Mouse (Mus musculus): ENCODE data around the gene Prkar2b.

DNA sequence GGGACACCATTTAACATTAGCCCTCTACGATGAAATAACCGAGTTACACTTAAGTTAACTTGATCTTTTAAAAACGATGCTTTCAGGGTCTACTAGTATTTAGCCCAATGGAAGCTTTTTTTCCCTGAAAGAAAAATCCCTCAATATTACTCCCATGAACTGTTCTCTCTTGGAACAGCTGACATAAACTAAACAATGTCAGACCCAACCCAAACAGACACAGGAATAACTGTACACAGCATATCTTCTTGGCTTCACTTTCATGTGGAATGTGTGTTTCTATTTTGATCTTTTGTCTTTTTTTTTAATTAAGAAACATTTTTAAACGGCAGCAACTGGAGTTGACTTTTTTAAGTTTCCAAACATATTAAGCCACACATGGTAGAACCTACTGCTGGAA lies 8.2 kb downstream of the Prkar2b start:
- TF ChIP-seq CTCF (IDR thresholded peaks at IDR 0.05; ENCODE audit: borderline replicate concordance, control insufficient read depth, extremely low read depth, insufficient read depth, low read length, poor library complexity): no peak
- TF ChIP-seq POLR2A (IDR thresholded peaks at IDR 0.05; ENCODE audit: control insufficient read depth, extremely low read depth, insufficient read depth, low read length, poor library complexity): no peak
